Mouse (Mus musculus) ES-Bruce4 (cell line): ENCODE measurements around the gene Jmjd6. TPM values are rescaled to one million over a fixed set of nuclear protein-coding genes. Genes with fewer than 3 reads are reported as not detected.

Source experiments
- H3K27ac ChIP-seq: 2 replicates; pipeline ENCODE4 v1.5.1; 2012; ENCODE audit warnings: low read length, inconsistent platforms; ENCODE audit not compliant: insufficient read depth
- H3K27me3 ChIP-seq: 2 replicates; pipeline ENCODE4 v1.6.1; 2012; ENCODE audit warnings: mild to moderate bottlenecking, low read length, inconsistent platforms; ENCODE audit not compliant: control insufficient read depth, poor library complexity, insufficient read depth, severe bottlenecking
- H3K36me3 ChIP-seq: 2 replicates; pipeline ENCODE4 v1.6.1; 2012; ENCODE audit warnings: inconsistent platforms, mild to moderate bottlenecking, low read length, moderate library complexity; ENCODE audit not compliant: control insufficient read depth, poor library complexity, insufficient read depth, severe bottlenecking
- H3K4me1 ChIP-seq: one replicate; pipeline ENCODE4 v1.8.1; 2011; ENCODE audit warnings: low read length; ENCODE audit not compliant: control insufficient read depth, insufficient read depth
- H3K4me3 ChIP-seq: 2 replicates; pipeline ENCODE4 v1.5.1; 2011; ENCODE audit warnings: low read depth, mild to moderate bottlenecking, low read length
- H3K9ac ChIP-seq: 2 replicates; pipeline ENCODE4 v1.6.1; 2012; ENCODE audit warnings: low read depth, mild to moderate bottlenecking, inconsistent platforms; ENCODE audit not compliant: poor library complexity, severe bottlenecking
- H3K9me3 ChIP-seq: replicated peaks from 2 replicates; pipeline ENCODE4 v1.6.1; 2012; ENCODE audit warnings: mild to moderate bottlenecking, low read length, inconsistent platforms; ENCODE audit not compliant: control insufficient read depth, poor library complexity, insufficient read depth, severe bottlenecking
- CTCF ChIP-seq: IDR thresholded peaks from one replicate; pipeline ENCODE4 v1.8.1; 2011; ENCODE audit warnings: low read depth, low read length
- EP300 ChIP-seq: IDR thresholded peaks from 2 replicates; pipeline ENCODE4 v1.6.1; 2011; ENCODE audit warnings: low read depth, low read length; ENCODE audit not compliant: insufficient read depth
- POLR2A ChIP-seq: IDR thresholded peaks from one replicate; pipeline ENCODE4 v1.8.1; 2011; ENCODE audit warnings: low read length; ENCODE audit not compliant: insufficient read depth
- polyA plus RNA-seq: library from polyadenylated mRNA; stranded (reverse); fragments of >200 nt; gene quantifications from 2 replicates; pipeline ENCODE4 v1.2.4, GENCODE M21; 2011; ENCODE audit warnings: low read depth; ENCODE audit not compliant: missing spikeins, insufficient read depth, insufficient read length

The Jmjd6 gene
- polyA plus RNA-seq, 1 experiment = 45.6 TPM

- Histone ChIP-seq H3K9ac (no peak overlapping the region), H3K4me3 (no peak overlapping the region), H3K9me3 (no peaks in the 10 kb centered on the region), H3K36me3 (no peaks in the 10 kb centered on the region), H3K27ac (no peak overlapping the region), H3K27me3 (no peaks in the 10 kb centered on the region), H3K4me1 (peaks cover 2% of the 10 kb centered on the region)
- TF ChIP-seq POLR2A (no peak), CTCF (no peak), EP300 (no peak)
Measured at GRCm38 (mm10) chr11:116799364-116799763, 43.9 kb downstream of the Jmjd6 start.

Other genes starting within 250 kb of the Jmjd6 start
- gene Rhbdf2, start 216.4 kb downstream of the Jmjd6 start, polyA plus RNA-seq = 36.5 and 39.1 TPM in 2 replicates
- not detected in 2 replicates for gene Prcd, start 189.9 kb downstream of the Jmjd6 start, polyA plus RNA-seq
- not detected in 2 replicates for gene Cygb, start 189.1 kb downstream of the Jmjd6 start, polyA plus RNA-seq
- not detected in 2 replicates for gene St6galnac1, start 67.9 kb downstream of the Jmjd6 start, polyA plus RNA-seq
- 20.4 and 22.1 TPM in 2 replicates for gene Mxra7, start 15.4 kb downstream of the Jmjd6 start, polyA plus RNA-seq
- gene Mettl23, start 171 bp downstream of the Jmjd6 start, polyA plus RNA-seq = 27.5 TPM in 2 replicates
- 14.6 and 15.1 TPM in 2 replicates for gene Mfsd11, start 9.0 kb upstream of the Jmjd6 start, polyA plus RNA-seq
- gene Srsf2, start 9.6 kb upstream of the Jmjd6 start, polyA plus RNA-seq = 414 and 425 TPM in 2 replicates
- 9.3 and 10.2 TPM in 2 replicates for gene Mgat5b, start 75.4 kb upstream of the Jmjd6 start, polyA plus RNA-seq